Mouse (Mus musculus) embryo, embryonic 11.5 days (tissue): ENCODE measurements around the gene Snx1.

ENCODE experiments used
- DNase-seq: peaks from one replicate; pipeline ENCODE4 v3.0.0-alpha.2; 2012; ENCODE audit warnings: low read depth, low spot score

Gene Snx1

GRCm38 (mm10) chr9:66051493-66051892 lies 74.9 kb downstream of the Snx1 start:
- DNase-seq: no peak

GRCm38 (mm10) chr9:66049931-66050601 lies 76.3 kb downstream of the Snx1 start:
- no peak for DNase-seq

GRCm38 (mm10) chr9:66043241-66043640 lies 83.1 kb downstream of the Snx1 start:
- DNase-seq: no peak

DNA sequence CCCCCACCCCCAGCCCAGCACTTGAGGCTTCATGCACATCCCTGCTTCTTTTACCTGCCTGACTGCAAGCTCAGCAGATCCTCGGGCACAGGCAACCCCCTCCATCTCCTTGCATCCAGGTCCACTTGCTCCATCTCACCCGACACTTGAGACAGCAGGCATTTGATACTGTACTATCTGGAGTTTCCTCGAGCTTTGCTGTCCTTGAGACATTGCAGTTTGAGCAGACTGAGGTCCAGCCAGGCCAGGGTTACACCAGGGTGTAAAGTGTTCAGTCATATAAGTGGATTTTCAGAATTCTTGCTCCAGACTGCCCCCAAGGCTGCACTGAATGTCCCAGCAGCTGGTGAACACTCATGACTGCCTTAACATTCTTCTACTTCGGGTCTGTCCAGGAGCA lies 84.1 kb downstream of the Snx1 start:
- DNase-seq: no peak

DNA sequence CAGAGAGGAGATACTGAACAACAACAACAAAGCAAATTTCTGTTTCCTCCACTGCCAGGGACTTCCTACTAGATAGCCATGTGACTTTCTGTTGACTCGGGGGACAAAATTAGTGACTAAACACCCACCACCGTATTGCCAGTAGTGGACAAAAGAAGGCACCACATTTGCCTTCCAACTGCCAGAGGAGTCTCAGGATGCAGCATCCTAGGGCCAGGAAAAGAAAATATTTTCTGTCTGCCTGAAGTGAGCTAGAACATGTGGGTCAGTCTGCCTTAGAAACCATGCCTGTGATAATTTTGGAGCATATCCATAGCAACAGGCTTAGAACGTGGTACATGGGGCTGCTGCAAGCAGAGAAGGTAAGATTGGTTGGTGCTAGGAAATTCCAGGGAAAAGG lies 85.6 kb downstream of the Snx1 start:
- DNase-seq: no peak

DNA sequence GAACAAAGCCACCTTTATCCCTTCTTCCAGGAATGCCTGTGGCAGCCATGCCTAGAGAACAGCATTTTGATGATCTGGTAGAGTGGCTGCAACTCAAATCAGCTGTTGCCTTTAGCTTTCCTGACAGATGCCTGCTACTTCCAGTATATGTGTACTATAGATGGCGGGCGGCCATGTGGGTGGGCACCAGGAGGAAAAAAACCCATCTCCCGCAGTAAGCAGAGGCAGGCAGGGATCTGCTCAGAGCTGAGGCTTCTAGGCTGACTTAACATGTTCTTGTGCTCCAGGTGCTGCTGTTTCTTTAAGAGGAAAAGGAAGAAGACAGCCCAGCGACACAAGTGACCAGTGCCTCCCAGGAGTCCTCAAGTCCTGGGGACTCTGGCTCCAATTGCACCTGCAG lies 87.1 kb downstream of the Snx1 start:
- no peak for DNase-seq

GRCm38 (mm10) chr9:66038581-66038980 lies 87.8 kb downstream of the Snx1 start:
- no peak for DNase-seq
